Mouse (Mus musculus) WW6 (cell line): ENCODE measurements at regions not wholly inside any gene's neighbourhood (a gene's known extent, or its start where the extent isn't known, plus 50 kb on each side); places are given as distances from the start of the nearest gene placed in this dataset.
A peak's percentile ranks its signal among the peaks of the same experiment; 100 is the strongest.

ENCODE experiments used
- DNase-seq: peaks from one replicate; pipeline ENCODE4 v3.0.0-alpha.2; 2013; ENCODE audit warnings: low read depth, low spot score

DNA sequence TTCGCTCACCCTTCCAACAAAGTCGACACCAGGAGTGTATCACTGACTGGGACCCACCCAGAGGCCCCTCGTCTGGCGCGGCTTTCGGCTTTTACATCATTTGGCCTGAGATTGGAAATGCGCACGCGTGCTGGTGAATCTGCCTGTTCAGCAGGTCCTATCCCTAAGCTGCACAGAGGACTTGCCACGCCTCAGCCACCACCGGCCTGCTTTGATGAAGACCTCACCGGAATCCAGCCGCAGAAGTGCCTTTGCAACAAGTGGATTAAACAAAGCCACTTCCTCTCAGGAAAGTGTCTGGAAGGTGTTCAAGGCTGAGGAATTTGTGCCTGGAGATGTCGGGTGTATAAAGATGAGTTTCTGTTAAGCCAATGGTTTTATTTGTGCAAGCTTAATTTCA lies 143.3 kb upstream of the Zc3h12a start:
- DNase-seq = no peak

DNA sequence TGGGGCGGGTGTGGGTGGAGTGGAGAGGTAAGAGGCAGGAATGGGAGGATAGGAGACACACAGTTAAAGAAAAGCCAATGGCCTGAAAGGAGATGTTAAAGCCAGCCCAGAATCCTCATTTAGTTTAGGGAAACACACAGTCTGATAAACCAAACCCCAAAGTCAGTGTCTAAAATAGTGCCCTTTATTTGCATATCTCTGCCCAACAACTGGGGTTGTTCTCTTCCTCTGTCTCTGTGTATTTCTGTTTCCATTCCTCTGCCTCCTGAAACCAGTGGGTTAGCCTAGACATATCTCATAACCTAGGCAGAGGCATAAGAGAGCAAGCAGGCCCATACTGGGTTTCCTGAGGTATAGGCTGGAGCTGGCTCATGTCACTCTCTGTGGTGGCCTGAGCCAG lies 138.6 kb upstream of the Zc3h12a start:
- DNase-seq = no peak

DNA sequence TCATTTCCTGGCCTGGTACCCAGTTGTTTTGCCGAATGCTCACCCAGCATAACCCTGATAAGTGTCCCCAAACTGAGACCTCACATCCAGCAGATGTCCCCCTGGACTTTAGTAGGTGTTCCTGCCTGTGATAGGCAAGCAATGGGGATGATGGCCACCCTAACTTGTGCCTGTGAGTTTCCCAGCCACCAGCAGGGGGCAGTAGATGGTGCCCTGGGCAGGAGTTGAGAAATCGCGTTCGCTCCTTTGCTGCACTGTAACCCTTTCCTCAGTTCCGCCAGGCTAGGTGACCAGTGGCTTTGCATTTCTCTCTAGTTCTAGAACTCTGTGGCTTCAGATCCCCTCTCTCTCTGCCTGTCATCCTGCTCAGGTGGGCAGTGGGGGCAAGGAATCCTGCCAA lies 137.9 kb upstream of the Zc3h12a start:
- DNase-seq = peak; percentile 38

DNA sequence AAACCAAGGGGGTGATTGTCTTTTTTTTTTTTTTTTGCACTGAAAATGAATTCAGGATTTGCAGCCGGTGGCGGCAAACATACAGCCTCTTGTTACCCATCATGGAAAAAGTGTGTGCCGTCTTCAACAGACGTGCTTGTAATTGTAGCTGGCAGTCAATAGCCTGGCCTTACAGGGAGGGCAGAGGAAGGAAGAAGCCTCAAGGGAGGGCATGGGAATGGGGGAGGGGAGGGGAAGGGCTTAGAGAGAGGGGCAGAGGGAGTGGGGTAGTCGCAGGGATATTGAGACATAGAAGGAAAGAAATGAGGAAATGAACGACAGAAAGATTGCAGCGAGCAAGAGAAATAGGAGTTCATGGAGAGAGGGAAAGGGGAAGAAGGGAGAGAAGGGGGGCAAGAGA lies 137.4 kb upstream of the Zc3h12a start:
- DNase-seq = no peak

DNA sequence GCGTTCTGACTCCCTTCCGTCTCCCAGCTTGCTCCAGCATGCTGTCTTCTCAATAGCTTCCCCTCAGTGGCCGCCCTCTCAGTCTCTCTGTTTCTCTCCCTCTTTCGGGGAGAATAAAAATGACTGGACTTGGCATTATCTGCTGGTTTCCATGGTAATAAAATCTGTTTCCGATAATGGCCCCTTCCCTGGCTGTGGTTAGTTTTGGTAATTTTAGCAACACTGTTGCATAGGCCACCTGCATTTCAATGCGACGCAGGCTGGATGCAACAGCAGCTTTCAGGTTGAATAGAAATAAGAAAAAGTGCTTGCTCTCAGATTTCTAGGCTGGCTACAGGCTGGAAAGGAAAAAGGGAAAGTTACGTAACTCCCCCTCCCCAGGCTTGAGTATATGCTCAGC lies 133.9 kb upstream of the Zc3h12a start:
- DNase-seq = no peak

DNA sequence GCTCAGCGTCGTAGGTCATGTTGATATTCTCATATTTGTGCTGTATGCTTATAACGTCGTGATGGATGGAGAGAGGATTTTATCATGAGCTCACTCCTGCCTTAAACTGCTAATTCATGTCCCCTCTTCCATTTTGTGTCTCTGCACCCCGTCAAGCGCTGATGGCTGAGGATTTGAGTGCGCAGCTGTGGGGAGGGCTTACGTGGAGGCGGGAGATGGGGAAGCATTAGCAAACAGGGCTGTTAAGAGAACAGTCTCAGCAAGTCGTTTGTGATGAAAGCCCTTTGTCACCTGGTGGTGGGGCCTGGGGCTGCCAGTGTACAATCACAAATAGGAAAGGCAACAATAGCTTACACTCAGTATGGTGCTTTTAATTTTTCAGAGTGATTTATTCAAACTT lies 131.7 kb upstream of the Zc3h12a start:
- no peak for DNase-seq

DNA sequence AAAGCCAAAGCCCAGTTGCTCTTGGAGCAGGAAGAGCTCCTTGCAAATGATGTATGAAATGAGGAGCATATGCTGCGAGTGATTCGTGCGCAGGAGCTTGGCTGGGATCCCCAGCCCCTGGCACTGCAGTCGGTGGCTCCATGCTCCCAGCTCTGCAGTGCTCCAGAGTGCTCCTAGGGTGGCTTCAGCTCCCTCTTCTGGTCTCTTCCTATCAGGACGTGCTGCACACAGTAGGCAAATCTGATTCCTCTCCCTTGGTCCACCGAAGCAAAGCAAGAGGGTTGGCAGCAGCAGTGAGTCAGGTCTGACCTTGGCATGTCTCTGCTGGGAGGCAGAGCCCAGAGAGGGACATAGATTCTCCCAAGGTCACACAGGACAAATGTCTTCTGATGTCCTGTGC lies 130.3 kb upstream of the Zc3h12a start:
- no peak for DNase-seq

DNA sequence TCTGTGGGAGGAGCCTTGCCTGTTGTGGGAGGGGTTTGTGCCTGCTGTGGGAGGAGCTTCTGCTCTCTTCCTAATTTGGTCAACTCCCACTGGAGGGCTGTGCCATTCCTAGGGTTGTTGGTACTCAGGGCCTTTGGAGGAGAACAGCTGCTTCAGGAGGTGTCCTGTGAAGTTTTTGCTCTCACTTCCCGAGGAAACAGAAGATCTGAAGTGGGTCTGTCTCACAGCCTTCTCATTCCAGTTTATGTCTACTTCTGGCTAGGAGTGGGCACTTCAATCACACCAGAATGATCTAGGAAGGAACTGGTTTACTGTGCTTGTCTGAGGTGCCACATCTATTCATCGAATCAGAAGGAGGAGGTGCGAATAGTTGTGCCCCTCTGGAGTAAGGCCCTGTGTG lies 125.5 kb upstream of the Zc3h12a start:
- DNase-seq = no peak

DNA sequence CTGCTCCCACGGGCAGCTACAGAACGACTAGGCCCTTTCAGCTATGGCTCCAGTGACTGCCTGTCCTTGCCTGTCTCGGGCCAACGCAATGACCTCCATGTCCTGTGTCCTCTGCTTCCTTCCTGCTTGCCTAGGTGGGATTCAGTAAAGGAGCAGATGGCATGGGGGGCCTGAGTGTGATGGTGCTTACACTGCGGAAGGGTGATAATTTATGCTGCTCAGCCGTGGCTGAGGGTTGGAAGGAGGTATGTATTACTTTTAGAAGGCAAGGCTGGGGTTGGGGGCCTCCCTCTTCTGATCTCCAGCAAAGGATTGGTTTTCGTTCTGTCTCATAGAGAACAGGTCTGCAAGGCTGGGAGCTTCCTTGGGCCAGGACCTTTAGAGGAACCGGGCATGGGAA lies 124.6 kb upstream of the Zc3h12a start:
- no peak for DNase-seq

DNA sequence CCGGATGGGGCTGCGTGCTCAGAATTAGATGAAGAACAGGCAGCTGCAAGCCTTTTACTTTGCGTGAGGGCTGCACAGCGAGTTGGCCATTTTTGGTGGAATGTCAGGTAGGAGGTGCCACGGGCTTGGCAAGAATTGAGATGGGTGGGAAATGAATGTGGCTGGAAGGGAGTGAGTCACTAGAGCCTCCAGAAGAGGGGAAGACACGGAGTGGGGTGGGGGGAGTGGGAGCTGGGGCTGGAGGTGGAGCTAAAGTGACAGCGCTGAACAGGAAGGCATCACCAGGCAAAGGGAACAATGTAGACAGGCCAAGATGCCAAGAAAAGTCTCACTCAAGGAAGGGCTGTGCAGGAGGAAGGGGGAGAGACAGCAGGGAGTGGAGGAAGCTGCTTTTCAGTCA lies 121.4 kb upstream of the Zc3h12a start:
- DNase-seq = no peak

DNA sequence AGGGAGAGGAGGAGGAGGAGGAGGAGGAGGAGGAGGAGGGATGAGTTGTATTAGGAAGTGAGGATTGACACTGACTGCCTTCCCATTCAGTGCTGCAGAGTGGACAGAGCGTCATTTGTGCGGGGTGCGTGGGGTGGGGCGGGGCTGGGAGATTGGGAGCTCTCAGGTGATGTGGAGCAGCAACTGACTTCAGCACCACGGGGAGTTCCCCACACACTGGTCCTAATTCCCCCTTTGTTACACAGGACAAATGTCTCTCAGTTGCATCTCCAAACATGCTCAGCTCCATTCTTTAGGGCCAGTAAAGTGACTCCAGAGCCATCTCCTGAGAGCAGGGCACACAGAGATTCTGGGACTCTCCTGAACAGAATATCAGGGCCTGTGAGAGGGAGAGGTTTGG lies 118.5 kb upstream of the Zc3h12a start:
- DNase-seq = no peak

DNA sequence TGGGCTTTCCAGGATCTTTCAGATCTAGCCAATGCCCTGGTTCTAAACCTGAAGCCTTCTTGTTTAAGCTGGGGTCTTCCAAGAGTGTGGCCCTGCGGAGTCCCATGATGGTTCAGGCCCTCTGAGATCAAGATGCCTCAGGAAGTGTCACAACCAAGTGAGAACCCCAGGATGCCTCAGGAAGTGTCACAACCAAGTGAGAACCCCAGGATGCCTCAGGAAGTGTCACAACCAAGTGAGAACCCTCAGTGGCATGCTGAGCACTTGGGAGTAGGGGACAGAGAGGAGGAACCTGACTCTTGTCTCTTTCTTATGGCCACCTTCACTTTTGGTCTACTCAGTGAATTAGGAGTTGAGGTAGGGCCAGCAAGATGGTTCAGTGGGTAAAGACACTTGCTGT lies 114.9 kb upstream of the Zc3h12a start:
- no peak for DNase-seq

DNA sequence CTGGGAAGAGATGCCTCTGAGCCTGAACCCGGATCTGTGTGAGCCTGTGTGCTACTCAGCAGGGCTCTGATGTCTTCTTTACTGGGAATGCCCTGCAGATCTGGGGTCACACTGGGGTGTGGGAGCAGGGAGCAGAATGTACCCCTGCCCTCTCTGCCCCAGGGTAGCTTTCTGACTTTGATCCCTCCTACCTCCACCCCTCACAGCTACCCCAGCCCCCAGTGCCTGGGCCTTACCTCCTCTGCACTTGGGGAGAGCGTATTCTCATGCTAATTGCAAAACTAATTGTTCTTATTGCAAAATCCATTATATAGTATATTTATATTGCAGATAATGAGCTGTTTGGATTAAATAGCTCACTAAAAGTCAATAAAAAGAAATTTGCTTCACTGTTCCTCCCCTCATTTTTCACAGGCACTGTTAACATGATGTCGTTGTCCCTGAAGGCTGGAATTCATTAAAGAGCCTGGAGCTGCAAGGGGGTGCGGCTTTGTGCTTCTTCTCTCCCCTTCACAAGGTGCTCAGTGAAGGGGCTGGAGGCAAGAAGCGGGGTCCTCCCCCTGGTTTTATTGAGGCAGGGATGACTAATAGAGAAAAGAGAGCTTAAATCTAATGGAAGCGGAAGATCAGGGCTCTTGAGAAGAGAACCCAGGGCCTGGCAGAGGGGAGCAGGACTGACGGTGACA lies 114.1 kb upstream of the Zc3h12a start:
- DNase-seq = no peak

DNA sequence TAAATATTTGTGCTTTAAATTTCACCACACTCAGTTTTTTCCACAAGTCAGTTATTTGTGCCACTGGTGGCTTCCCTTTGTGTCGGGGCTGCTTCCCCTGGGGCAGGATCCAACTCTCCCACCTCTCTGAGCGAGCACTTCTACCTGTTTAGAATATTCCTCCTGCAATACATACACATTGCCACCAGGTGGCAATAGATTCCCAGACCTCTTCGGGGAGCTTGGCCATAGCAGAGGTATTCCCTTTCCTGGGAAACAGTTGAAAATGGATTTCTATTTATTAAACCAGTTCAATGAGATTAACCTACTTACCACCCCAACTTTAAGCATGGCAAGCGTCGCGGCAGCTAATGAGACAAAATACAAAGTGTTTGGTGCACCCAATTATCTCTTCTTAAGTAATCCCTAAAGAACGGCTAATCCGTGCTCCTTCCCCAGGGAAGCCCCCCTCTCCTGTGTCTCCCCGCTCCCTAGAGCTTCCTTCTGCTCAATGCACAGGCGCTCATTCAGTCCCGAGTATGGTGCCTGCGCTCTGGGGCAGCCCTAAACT lies 104.1 kb upstream of the Zc3h12a start:
- no peak for DNase-seq

DNA sequence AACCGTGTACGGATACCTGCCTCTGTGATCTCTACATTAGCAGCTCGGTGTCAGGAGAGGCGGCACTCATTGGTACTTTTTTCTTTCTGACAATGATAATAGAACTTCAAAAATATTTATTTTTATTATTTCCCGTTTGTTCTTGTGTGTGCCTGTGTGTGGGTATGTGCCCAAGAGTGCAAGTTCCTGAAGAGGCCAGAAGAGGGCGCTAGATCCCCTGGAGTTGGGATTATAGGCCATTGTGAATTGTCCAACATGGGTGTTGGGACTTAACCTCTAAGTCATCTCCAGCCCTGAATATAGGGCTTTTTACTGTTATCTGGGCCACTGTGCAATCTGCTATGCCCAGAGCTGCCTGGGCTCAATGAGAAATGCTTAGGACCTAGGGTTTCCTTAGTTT lies 99.6 kb upstream of the Zc3h12a start:
- DNase-seq = no peak

DNA sequence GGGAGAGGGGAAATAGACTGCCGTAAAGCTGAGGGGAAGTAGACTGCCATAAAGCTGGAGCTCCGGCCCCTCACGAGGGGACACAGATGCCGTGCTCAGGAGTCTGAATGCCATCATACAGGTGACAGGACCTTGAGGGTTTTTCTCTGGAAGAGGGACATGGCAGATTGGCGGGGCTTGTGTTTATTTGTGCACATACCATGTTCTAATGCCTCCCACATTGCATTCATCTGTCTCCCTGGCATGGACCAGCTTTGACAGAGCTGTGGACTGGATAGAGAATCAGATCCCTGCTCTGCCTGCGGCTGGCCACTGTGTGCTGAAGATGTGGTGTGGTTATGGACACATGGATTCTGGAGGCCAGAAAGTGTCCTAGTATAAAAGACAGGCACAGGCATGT lies 95.3 kb upstream of the Zc3h12a start:
- no peak for DNase-seq

DNA sequence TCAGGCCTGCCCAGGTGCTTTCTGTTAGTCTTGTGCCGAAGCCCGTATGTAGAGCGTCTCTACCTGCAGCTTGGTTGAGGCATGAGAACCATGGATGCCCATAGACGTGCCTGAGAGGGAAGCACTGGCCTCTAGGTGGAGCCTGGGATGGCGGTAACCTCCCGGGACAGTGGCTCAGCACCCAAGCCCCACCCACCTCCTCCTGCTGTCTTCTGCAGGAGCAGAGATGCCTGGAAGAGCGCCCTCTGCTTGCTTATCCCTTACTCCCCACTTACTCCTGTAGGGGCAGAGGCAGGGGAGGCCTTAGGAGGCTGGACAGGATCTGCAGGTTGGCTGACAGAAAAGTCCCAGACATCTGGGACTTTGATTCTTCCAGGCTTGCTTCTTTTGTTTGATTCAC lies 92.7 kb upstream of the Zc3h12a start:
- peak; percentile 86 for DNase-seq

DNA sequence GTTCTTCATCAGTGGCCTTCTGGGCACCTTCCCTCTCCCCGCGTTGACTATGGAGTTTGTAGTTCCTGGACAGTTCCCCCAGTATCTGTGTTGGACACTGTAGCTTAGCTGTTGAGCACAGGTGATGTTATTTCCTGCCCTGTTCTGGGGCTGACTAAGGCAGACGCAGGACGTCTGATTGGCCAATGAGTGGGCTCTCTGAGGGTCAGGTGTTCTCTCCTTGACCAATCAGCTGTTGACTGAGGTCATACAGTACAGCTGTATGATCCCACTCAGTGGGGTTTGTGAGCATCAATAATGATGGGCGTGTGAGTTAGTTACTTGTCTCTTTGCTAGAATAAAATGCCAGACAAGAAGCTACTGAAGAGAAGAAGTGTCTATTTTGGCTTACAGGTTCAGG lies 91.6 kb upstream of the Zc3h12a start:
- no peak for DNase-seq

DNA sequence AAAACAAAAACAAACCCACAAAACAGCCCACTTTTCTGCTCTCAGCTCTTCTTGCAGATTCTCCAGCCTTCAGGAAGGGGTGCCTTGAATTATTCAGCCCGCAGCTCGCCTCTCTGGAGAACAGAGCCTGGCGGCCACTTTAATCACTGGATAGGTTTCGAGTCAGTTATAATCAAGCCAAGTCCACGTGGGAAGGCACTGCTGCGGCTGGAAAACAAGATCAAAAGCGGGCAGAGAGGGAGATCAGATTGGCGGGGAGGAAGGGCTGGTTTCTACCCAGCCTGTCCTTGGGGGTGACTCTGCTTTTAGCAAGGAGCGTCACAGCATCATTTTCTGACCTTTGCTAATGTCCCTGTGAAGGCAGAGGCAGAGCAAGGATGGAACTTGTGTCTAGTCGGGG lies 86.7 kb upstream of the Zc3h12a start:
- DNase-seq = no peak

DNA sequence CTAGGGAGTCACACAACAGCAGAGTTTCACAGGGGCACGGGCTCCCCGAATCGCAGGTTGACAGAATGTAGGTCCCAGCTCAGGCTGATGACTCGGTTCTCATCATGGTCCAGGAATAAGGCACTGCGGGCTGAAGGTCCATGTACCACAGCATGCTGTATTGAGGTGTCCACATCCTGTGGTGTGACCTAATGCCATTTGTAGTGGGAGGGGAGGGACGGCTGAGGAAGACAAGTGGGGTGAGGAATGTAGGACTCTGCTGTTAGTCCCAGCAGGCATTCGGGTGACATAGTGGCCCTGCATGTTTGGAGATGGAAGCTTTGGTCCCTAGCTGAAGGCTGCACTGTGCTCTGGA lies 84.5 kb upstream of the Zc3h12a start:
- DNase-seq = no peak

DNA sequence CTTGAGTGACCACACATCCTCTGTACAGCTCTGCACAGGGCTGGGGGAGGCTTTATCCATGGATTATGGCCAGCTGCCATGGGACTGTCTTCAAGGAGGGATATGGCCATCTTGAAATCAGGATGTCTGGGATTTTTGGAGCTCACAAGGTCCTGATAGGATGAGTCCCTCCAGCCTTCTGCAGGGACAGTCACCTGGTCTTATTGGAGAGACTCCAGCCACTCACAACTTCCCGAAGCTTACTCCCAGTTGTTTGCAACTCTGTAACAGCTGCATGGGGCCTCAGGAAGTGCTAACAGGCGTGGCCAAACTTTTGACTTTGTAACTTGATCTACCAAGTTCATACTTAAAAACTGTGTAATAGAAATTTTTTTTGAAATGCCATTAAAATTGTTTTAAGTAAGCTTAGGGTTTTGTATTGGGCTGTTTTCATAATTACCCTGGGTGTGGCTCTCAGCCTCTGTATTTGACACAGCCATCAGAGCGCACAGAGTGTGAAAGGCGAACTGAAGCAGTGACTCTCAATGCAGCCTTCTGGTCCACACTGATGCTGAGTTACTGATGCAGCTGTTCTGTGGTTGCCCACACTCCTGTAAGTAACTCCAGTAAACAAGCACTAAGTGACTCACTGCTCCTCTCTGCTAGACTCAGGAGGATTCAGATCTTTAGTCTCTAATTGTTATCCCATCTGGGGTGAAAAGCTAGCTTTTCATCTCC lies 84.0 kb upstream of the Zc3h12a start:
- DNase-seq = no peak

DNA sequence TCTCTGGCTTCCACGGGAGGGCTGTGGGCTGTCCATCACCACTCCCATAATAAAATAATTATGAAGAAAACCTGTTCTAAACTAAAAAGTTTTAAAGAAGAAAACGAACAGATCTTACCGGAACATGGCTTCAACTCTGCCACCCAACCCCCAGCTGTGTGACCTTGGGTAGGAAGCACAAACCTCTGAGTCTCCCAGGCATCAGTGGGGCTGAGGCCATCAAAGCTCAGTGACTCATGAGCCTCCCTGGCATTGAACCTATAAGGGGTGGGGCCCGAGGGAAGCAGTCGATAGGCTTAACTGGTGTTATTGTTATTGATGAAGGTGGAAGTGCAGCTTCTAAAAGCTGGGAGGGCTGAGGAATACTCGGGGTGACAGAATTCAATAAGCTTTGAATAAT lies 83.1 kb upstream of the Zc3h12a start:
- no peak for DNase-seq

DNA sequence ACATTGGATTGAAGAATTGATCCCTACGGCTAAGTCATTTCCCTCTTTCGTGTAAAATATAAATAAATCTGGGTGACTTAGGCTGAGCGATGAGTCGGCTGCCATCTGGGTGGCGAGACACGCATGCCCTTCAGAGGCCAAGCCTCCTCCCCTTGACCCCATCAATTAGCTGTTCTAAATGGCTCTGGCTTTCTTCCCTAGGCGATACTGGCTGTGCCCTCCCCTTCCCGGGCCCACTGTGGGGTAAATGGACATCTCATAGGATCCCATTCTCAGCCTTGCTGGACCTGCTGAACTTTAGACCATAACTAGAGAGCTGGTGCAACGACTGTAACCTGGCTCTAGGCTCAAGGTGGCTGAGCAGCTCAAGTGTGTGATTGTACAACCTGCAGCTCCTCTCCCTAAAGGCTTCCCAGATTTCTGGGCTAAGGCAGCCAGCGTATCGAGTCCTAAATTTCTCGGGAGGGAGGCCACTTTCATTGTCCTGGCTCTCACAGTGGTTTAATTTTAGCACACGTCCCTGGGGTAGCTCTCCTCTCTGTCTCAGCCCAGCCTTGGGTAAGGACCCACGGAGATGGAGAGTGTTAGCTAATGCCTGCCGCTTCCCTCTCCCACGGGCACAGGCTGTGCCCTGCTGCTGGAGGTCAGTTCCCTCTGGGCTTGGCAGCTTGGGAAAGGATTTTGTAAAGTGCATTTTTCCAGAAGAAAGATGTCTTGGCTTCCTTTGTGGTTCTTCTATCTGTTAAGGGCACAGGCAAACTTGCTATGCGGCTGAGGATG lies 80.7 kb upstream of the Zc3h12a start:
- no peak for DNase-seq
